In the genomic region with DNA sequence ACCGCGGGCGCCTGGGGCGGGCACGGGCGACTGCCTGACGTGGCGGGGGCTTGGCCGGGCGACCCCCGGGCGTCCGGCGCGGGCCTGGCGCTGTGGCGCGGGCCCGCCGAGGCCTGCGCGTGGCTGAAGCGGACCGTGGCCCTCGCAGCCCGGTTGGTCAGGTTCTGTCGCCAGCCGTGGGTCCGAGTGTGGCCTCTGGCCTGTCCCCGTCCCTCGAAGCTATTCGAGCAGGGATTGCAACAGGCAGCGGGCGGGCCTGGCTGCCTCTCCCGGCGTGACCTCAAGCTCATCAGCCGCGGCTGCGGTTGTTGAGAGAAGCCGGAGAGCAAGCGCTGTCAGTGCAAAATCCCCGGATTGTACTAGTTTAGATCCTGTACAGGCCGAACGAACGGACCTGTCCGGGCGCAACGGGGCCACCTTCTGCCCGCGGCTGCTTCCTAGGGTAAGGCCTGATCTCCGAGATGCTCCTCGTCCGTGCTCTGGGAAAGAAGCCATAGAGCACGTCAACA, we compare ENCODE assay signal across 8 mouse cellular contexts. TPM values are rescaled to one million over a fixed set of nuclear protein-coding genes. Genes with fewer than 3 reads are reported as not detected.
DNase-seq lines count a peak whose midpoint lies in the region; ATAC-seq and TF ChIP-seq lines count a peak whose summit lies in the region.

No protein-coding gene starts in this region.

- TF ChIP-seq CTCF in brain, embryonic 14.5 days (IDR thresholded peaks at IDR 0.05; ENCODE audit: borderline replicate concordance, extremely low read depth, insufficient read depth, insufficient read length) = no peak
- no peak for TF ChIP-seq CTCF in heart, postnatal 0 days (IDR thresholded peaks at IDR 0.05; ENCODE audit: low read depth)

- peak overlapping the region; percentile 93 for H3K27ac ChIP-seq in forebrain, embryonic 10.5 days
- H3K27ac ChIP-seq in heart, postnatal 0 days (ENCODE audit: low read depth) = peak overlapping the region; percentile 60
- H3K27ac ChIP-seq in liver, embryonic 16.5 days (ENCODE audit: low read length) = peak overlapping the region; percentile 35; the same call in 1 of the 2 replicates
- H3K27ac ChIP-seq in neural tube, embryonic 14.5 days (ENCODE audit: low read depth, low read length) = peak overlapping the region; percentile 79

- peak overlapping the region; percentile 63; the same call in 1 of the 2 replicates for H3K9ac ChIP-seq in heart, postnatal 0 days (replicated peaks; ENCODE audit: low read depth, low read length)
- H3K9ac ChIP-seq in liver, embryonic 16.5 days (ENCODE audit: low read depth, low read length) = peak overlapping the region; percentile 68
- peak overlapping the region; percentile 94 for H3K9ac ChIP-seq in neural tube, embryonic 14.5 days (replicated peaks; ENCODE audit: low read depth, low read length)

- no peak for TF ChIP-seq POLR2A in brain, embryonic 14.5 days (IDR thresholded peaks at IDR 0.05; ENCODE audit: borderline replicate concordance, extremely low read depth, insufficient read depth, insufficient read length, poor library complexity, severe bottlenecking)

- H3K4me3 ChIP-seq in forebrain, embryonic 10.5 days = peak overlapping the region; percentile 73
- peak overlapping the region; percentile 52 for H3K4me3 ChIP-seq in heart, postnatal 0 days (ENCODE audit: low read depth, low read length)
- peak overlapping the region; percentile 63 for H3K4me3 ChIP-seq in liver, embryonic 16.5 days (ENCODE audit: low read depth, low read length)
- H3K4me3 ChIP-seq in neural tube, embryonic 14.5 days (ENCODE audit: low read depth, low read length) = peak overlapping the region; percentile 73

- peaks cover 31% of the 10 kb centered on the region for H3K36me3 ChIP-seq in forebrain, embryonic 10.5 days (replicated peaks)
- H3K36me3 ChIP-seq in heart, postnatal 0 days (replicated peaks; ENCODE audit: control insufficient read depth, insufficient read depth, low read length) = peaks cover 7% of the 10 kb centered on the region
- H3K36me3 ChIP-seq in liver, embryonic 16.5 days (ENCODE audit: control insufficient read depth, insufficient read depth) = no peaks in the 10 kb centered on the region
- H3K36me3 ChIP-seq in neural tube, embryonic 14.5 days (ENCODE audit: control insufficient read depth, insufficient read depth, low read length) = no peaks in the 10 kb centered on the region

- 3% methylated on average over 53 of the region's 54 CpGs for WGBS in forebrain, embryonic 10.5 days
- 1% methylated on average over 54 of the region's 54 CpGs for WGBS in heart, postnatal 0 days
- WGBS in liver, embryonic 16.5 days (ENCODE audit: insufficient replicate concordance) = 2% methylated on average over 36 of the region's 54 CpGs
- WGBS in neural tube, embryonic 14.5 days = 1% methylated on average over 39 of the region's 54 CpGs

- peak; percentile 52 for DNase-seq in MN1 (ENCODE audit: low spot score)
- peak; percentile 61 for DNase-seq in brain, embryonic 14.5 days (ENCODE audit: low read depth)
- no peak for DNase-seq in forebrain, embryonic 10.5 days (ENCODE audit: extremely low spot score, low spot score)
- peak; percentile 15 for DNase-seq in heart, postnatal 0 days (ENCODE audit: low spot score)
- peak; percentile 64 for DNase-seq in kidney, postnatal 14 days
- DNase-seq in yolk sac, embryonic 10.5 days (ENCODE audit: low spot score) = no peak

- peak overlapping the region; percentile 93 for H3K4me2 ChIP-seq in heart, postnatal 0 days (ENCODE audit: low read depth, low read length)
- peak overlapping the region; percentile 94 for H3K4me2 ChIP-seq in liver, embryonic 16.5 days (ENCODE audit: low read depth, low read length)
- H3K4me2 ChIP-seq in neural tube, embryonic 14.5 days (ENCODE audit: low read depth, low read length) = peak overlapping the region; percentile 88

- ATAC-seq in heart, postnatal 0 days (ENCODE audit: insufficient read depth, low read depth) = peak; percentile 60
- peak; percentile 45 for ATAC-seq in liver, embryonic 16.5 days (ENCODE audit: low read depth)
- peak; percentile 70; the same call in 1 of the 2 replicates for ATAC-seq in neural tube, embryonic 14.5 days (ENCODE audit: low read depth)

- TF ChIP-seq EP300 in heart, postnatal 0 days (IDR thresholded peaks at IDR 0.05; ENCODE audit: low read depth) = no peak

- H3K27me3 ChIP-seq in forebrain, embryonic 10.5 days (ENCODE audit: poor library complexity, severe bottlenecking) = peaks cover 33% of the 10 kb centered on the region
- H3K27me3 ChIP-seq in heart, postnatal 0 days (ENCODE audit: control insufficient read depth, insufficient read depth, low read length) = no peaks in the 10 kb centered on the region
- no peaks in the 10 kb centered on the region for H3K27me3 ChIP-seq in liver, embryonic 16.5 days (ENCODE audit: control insufficient read depth, insufficient read depth, low read depth, low read length)
- H3K27me3 ChIP-seq in neural tube, embryonic 14.5 days (ENCODE audit: control insufficient read depth, insufficient read depth, low read length) = no peaks in the 10 kb centered on the region

- no peaks in the 10 kb centered on the region for H3K9me3 ChIP-seq in forebrain, embryonic 10.5 days
- H3K9me3 ChIP-seq in heart, postnatal 0 days (replicated peaks; ENCODE audit: control insufficient read depth, low read length) = no peaks in the 10 kb centered on the region
- H3K9me3 ChIP-seq in liver, embryonic 16.5 days (replicated peaks; ENCODE audit: control insufficient read depth, low read length) = no peaks in the 10 kb centered on the region
- no peaks in the 10 kb centered on the region for H3K9me3 ChIP-seq in neural tube, embryonic 14.5 days (ENCODE audit: control insufficient read depth, low read length)

- H3K4me1 ChIP-seq in forebrain, embryonic 10.5 days = peaks cover 30% of the 10 kb centered on the region
- peaks cover 10% of the 10 kb centered on the region for H3K4me1 ChIP-seq in heart, postnatal 0 days (ENCODE audit: control insufficient read depth, insufficient read depth)
- peaks cover 20% of the 10 kb centered on the region for H3K4me1 ChIP-seq in liver, embryonic 16.5 days (ENCODE audit: control insufficient read depth, low read depth, low read length)
- peaks cover 14% of the 10 kb centered on the region; the same call in 1 of the 2 replicates for H3K4me1 ChIP-seq in neural tube, embryonic 14.5 days (ENCODE audit: control insufficient read depth, insufficient read depth, low read length)

RNA-seq across cellular contexts. Expression of a gene that starts 0.4 kb away (rescaled TPM):
- 109 and 116 TPM in 2 replicates for polyA plus RNA-seq in brain, embryonic 14.5 days (2012; rRNA removed)
- 55.4 and 59.1 TPM in 2 replicates for polyA plus RNA-seq in forebrain, embryonic 10.5 days (2016; fragmentation: Nextera tagmentation; extraction: Ambion mirVana)
- total RNA-seq in heart, postnatal 0 days (2014; rRNA removed; ENCODE audit: low replicate concordance) = 42.0 and 47.4 TPM in 2 replicates
- 21.7 and 23.0 TPM in 2 replicates for polyA plus RNA-seq in heart, postnatal 0 days (2015; fragmentation: Nextera tagmentation; extraction: Ambion mirVana)
- 11.2 and 12.8 TPM in 2 replicates for polyA plus RNA-seq in liver, embryonic 16.5 days (2015; fragmentation: Nextera tagmentation; extraction: Ambion mirVana)
- 90.9 and 98.9 TPM in 2 replicates for polyA plus RNA-seq in neural tube, embryonic 14.5 days (2014; fragmentation: Nextera tagmentation; extraction: Ambion mirVana)

RNA-seq across cellular contexts. Expression of a gene that starts 27.2 kb away (rescaled TPM):
- polyA plus RNA-seq in brain, embryonic 14.5 days (2012; rRNA removed) = 65.0 and 87.3 TPM in 2 replicates
- 47.4 and 47.5 TPM in 2 replicates for polyA plus RNA-seq in forebrain, embryonic 10.5 days (2016; fragmentation: Nextera tagmentation; extraction: Ambion mirVana)
- total RNA-seq in heart, postnatal 0 days (2014; rRNA removed; ENCODE audit: low replicate concordance) = 40.2 and 63.7 TPM in 2 replicates
- polyA plus RNA-seq in heart, postnatal 0 days (2015; fragmentation: Nextera tagmentation; extraction: Ambion mirVana) = 18.0 and 18.6 TPM in 2 replicates
- 16.0 and 19.2 TPM in 2 replicates for polyA plus RNA-seq in liver, embryonic 16.5 days (2015; fragmentation: Nextera tagmentation; extraction: Ambion mirVana)
- 46.9 and 51.0 TPM in 2 replicates for polyA plus RNA-seq in neural tube, embryonic 14.5 days (2014; fragmentation: Nextera tagmentation; extraction: Ambion mirVana)

RNA-seq across cellular contexts. Expression of a gene that starts 37.2 kb away (rescaled TPM):
- 11.8 and 15.5 TPM in 2 replicates for polyA plus RNA-seq in brain, embryonic 14.5 days (2012; rRNA removed)
- polyA plus RNA-seq in forebrain, embryonic 10.5 days (2016; fragmentation: Nextera tagmentation; extraction: Ambion mirVana) = 4.0 and 4.1 TPM in 2 replicates
- total RNA-seq in heart, postnatal 0 days (2014; rRNA removed; ENCODE audit: low replicate concordance) = 19.3 and 25.4 TPM in 2 replicates
- 2.6 and 2.8 TPM in 2 replicates for polyA plus RNA-seq in heart, postnatal 0 days (2015; fragmentation: Nextera tagmentation; extraction: Ambion mirVana)
- 0.67 TPM in 2 replicates for polyA plus RNA-seq in liver, embryonic 16.5 days (2015; fragmentation: Nextera tagmentation; extraction: Ambion mirVana)
- polyA plus RNA-seq in neural tube, embryonic 14.5 days (2014; fragmentation: Nextera tagmentation; extraction: Ambion mirVana) = 0.95 and 2.0 TPM in 2 replicates

Comparison
In these comparisons a context has a peak if more than half of its experiments do, and no peak if none do; other contexts are left out.
1. DNase-seq: peak in MN1 (single experiment), brain, embryonic 14.5 days (single experiment), heart, postnatal 0 days (single experiment) and kidney, postnatal 14 days (single experiment); none in forebrain, embryonic 10.5 days (single experiment) and yolk sac, embryonic 10.5 days (single experiment).
2. H3K27ac ChIP-seq: peak in every context shown above with its lines; median percentile 93 in forebrain, embryonic 10.5 days; 79 in neural tube, embryonic 14.5 days; 60 in heart, postnatal 0 days; 35 in liver, embryonic 16.5 days.
3. Peak in every context shown above with its lines, with median percentiles within 50 percentile points of each other: H3K4me3 ChIP-seq, ATAC-seq, H3K4me2 ChIP-seq and H3K9ac ChIP-seq.